Mouse (Mus musculus): ENCODE measurements at regions not wholly inside any gene's neighbourhood (a gene's known extent, or its start where the extent isn't known, plus 50 kb on each side); places are given as distances from the start of the nearest gene placed in this dataset.

DNA sequence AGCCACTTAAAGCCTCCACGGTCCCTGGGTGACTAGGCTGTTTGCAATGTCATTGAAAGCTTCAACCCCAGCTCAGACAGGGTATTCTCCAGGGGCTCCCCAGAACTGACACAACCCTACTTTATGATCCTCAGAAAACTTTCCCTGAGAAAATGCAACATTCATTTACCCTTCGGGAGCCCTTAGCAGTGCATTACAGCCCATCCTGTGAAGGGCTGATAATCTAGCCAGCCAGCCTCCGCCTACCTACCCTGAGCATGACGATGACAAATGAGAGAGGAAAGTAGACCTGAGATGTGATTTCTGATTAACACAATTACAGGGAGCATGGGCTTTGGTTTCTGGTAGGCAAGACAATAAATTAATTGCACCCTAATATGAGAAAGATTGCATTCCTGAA is 212.6 kb upstream of the Hs6st1 start:
- Histone ChIP-seq H3K27ac (ENCODE audit: low read length) (no peak overlapping the region), H3K36me3 (ENCODE audit: insufficient read depth, low read length) (no peaks in the 10 kb centered on the region), H3K9me3 (ENCODE audit: low read length) (no peaks in the 10 kb centered on the region), H3K4me1 (ENCODE audit: insufficient read depth, low read depth, low read length) (no peaks in the 10 kb centered on the region), H3K4me2 (replicated peaks; ENCODE audit: low read depth, low read length) (no peak overlapping the region), H3K27me3 (replicated peaks; ENCODE audit: insufficient read depth, low read length) (no peaks in the 10 kb centered on the region), H3K9ac (replicated peaks; ENCODE audit: low read depth) (no peak overlapping the region), H3K4me3 (ENCODE audit: low read depth, low read length) (no peak overlapping the region)
- WGBS = 77% methylated on average over 4 of the region's 4 CpGs
- DNase-seq (ENCODE audit: low spot score) = no peak
- no peak for TF ChIP-seq CTCF (IDR thresholded peaks at IDR 0.05)
- TF ChIP-seq EP300 (IDR thresholded peaks at IDR 0.05) = no peak
- ATAC-seq = no peak

DNA sequence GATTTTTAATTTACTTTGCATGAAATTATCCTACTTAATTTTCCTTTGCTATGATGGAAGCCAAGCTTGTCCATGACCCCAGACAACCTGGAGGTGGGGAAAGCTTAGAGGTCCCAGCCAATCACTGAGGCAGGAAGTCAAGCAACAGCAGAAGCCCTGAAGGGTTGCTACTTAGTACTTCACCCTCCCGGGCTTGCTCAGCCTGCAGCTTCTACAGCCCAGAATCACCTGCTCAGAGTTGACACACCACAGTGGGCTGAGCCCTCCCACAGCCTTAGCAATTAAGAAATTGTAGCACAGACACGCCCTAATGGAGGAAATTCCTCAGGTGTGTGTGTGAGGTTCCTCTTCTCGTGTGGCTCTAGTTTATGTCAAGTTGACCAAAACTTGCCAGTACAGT is 209.9 kb upstream of the Hs6st1 start:
- ATAC-seq (peak; percentile 58), DNase-seq (ENCODE audit: low spot score) (peak; percentile 12)
- no peaks in the 10 kb centered on the region for H3K27me3 ChIP-seq (replicated peaks; ENCODE audit: insufficient read depth, low read length)
- H3K36me3 ChIP-seq (ENCODE audit: insufficient read depth, low read length) = no peaks in the 10 kb centered on the region
- 46% methylated on average over 3 of the region's 3 CpGs for WGBS
- H3K4me3 ChIP-seq (ENCODE audit: low read depth, low read length) = no peak overlapping the region
- H3K9ac ChIP-seq (replicated peaks; ENCODE audit: low read depth) = no peak overlapping the region
- no peak overlapping the region for H3K27ac ChIP-seq (ENCODE audit: low read length)
- H3K4me1 ChIP-seq (ENCODE audit: insufficient read depth, low read depth, low read length) = no peaks in the 10 kb centered on the region
- no peak overlapping the region for H3K4me2 ChIP-seq (replicated peaks; ENCODE audit: low read depth, low read length)
- H3K9me3 ChIP-seq (ENCODE audit: low read length) = no peaks in the 10 kb centered on the region
- TF ChIP-seq CTCF (IDR thresholded peaks at IDR 0.05) (no peak), EP300 (IDR thresholded peaks at IDR 0.05) (no peak)

DNA sequence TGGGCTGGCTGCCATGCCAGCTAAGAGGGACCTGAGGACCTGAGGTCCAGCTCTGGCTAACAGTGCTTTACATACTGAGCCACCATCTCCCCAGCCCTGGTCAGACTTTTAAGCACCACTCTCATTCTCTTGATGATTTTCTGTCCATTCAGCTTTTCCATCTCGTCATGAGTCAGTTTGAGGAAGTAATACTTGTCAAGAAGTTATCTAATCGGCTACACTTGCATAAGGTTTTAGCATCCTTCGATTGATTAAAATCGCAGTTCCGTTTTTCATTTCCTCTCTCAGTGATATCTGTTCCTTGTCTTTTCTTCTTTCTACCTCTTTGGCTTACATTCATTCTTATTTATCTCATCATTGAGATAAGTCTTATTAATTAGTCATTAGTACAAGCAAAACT is 207.4 kb upstream of the Hs6st1 start:
- TF ChIP-seq CTCF (IDR thresholded peaks at IDR 0.05) (no peak), EP300 (IDR thresholded peaks at IDR 0.05) (no peak)
- 75% methylated on average over 5 of the region's 5 CpGs for WGBS
- Histone ChIP-seq H3K36me3 (ENCODE audit: insufficient read depth, low read length) (no peaks in the 10 kb centered on the region), H3K9ac (replicated peaks; ENCODE audit: low read depth) (no peak overlapping the region), H3K9me3 (ENCODE audit: low read length) (no peaks in the 10 kb centered on the region), H3K4me3 (ENCODE audit: low read depth, low read length) (no peak overlapping the region), H3K27ac (ENCODE audit: low read length) (no peak overlapping the region), H3K4me2 (replicated peaks; ENCODE audit: low read depth, low read length) (no peak overlapping the region), H3K27me3 (replicated peaks; ENCODE audit: insufficient read depth, low read length) (no peaks in the 10 kb centered on the region), H3K4me1 (ENCODE audit: insufficient read depth, low read depth, low read length) (no peaks in the 10 kb centered on the region)
- ATAC-seq = no peak
- DNase-seq (ENCODE audit: low spot score) = peak; percentile 7

DNA sequence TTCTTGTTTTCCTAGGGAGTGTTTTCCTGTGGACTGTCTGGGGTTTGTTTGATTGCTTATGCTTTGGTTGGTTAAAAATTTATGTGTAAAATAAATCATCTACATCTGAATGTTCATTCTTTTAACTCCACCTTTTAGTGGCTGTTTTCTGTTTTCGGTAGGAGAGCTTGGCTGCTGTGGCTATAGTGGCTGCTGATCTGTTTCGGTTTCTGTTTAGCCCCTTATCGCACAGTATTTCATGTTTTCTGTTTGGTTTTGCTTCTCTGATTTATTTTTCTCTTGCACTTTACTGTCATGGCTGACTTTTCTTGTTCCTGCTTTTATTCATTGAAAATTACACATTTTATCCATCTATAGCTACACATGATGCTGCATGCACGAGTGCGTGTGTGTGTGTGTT is 206.0 kb upstream of the Hs6st1 start:
- DNase-seq (ENCODE audit: low spot score) (no peak), ATAC-seq (no peak)
- Histone ChIP-seq H3K36me3 (ENCODE audit: insufficient read depth, low read length) (no peaks in the 10 kb centered on the region), H3K27ac (ENCODE audit: low read length) (no peak overlapping the region), H3K9me3 (ENCODE audit: low read length) (no peaks in the 10 kb centered on the region), H3K4me1 (ENCODE audit: insufficient read depth, low read depth, low read length) (no peaks in the 10 kb centered on the region), H3K4me3 (ENCODE audit: low read depth, low read length) (no peak overlapping the region), H3K9ac (replicated peaks; ENCODE audit: low read depth) (no peak overlapping the region), H3K4me2 (replicated peaks; ENCODE audit: low read depth, low read length) (no peak overlapping the region), H3K27me3 (replicated peaks; ENCODE audit: insufficient read depth, low read length) (no peaks in the 10 kb centered on the region)
- WGBS = 75% methylated on average over 5 of the region's 5 CpGs
- no peak for TF ChIP-seq EP300 (IDR thresholded peaks at IDR 0.05)
- no peak for TF ChIP-seq CTCF (IDR thresholded peaks at IDR 0.05)

DNA sequence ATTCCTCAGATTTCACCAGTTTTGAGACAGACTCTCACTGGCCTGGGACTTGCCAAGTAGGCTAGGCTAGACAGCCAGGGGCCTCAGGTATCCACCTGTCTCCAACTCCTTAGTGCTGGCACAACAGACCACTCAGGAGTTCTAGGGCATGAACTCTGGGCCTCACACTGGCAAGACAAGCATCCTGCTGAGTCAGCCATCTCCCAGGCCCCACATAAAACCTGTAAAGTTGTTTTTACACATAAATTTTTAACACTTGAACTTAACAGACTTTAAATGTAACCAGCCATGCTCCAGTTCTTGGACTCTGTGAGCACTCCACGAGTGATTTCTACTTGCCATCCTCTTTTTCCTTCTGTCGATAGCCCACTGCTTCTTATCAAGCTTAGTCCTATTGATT is 205.5 kb upstream of the Hs6st1 start:
- no peak overlapping the region for H3K4me3 ChIP-seq (ENCODE audit: low read depth, low read length)
- 84% methylated on average over 2 of the region's 2 CpGs for WGBS
- H3K4me1 ChIP-seq (ENCODE audit: insufficient read depth, low read depth, low read length) = no peaks in the 10 kb centered on the region
- H3K27ac ChIP-seq (ENCODE audit: low read length) = no peak overlapping the region
- ATAC-seq = peak; percentile 63
- no peaks in the 10 kb centered on the region for H3K36me3 ChIP-seq (ENCODE audit: insufficient read depth, low read length)
- H3K27me3 ChIP-seq (replicated peaks; ENCODE audit: insufficient read depth, low read length) = no peaks in the 10 kb centered on the region
- H3K9me3 ChIP-seq (ENCODE audit: low read length) = no peaks in the 10 kb centered on the region
- peak; percentile 11 for DNase-seq (ENCODE audit: low spot score)
- no peak for TF ChIP-seq CTCF (IDR thresholded peaks at IDR 0.05)
- TF ChIP-seq EP300 (IDR thresholded peaks at IDR 0.05) = no peak
- H3K4me2 ChIP-seq (replicated peaks; ENCODE audit: low read depth, low read length) = no peak overlapping the region
- H3K9ac ChIP-seq (replicated peaks; ENCODE audit: low read depth) = no peak overlapping the region

DNA sequence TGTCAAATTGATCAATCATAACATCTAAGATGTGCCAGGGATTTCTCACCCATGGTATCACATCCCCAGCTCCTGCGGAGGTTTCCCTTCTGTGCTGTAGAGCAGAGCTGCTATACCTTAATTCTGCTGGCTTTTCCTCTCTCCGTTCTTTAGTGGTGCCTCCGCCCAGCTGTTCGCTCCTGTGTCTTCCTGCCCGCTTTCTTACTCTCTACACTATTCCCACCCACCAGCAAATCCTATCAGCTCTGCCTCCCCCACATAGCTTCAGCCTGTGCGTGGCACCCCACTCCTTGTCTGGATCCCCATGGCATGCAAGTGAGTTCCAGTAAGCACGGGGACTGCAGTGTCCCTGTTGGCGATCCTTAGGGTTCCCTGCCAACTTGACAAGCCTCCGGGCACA is 204.0 kb upstream of the Hs6st1 start:
- Histone ChIP-seq H3K4me1 (ENCODE audit: insufficient read depth, low read depth, low read length) (no peaks in the 10 kb centered on the region), H3K4me3 (ENCODE audit: low read depth, low read length) (no peak overlapping the region), H3K9ac (replicated peaks; ENCODE audit: low read depth) (no peak overlapping the region), H3K36me3 (ENCODE audit: insufficient read depth, low read length) (no peaks in the 10 kb centered on the region), H3K9me3 (ENCODE audit: low read length) (no peaks in the 10 kb centered on the region), H3K4me2 (replicated peaks; ENCODE audit: low read depth, low read length) (no peak overlapping the region), H3K27ac (ENCODE audit: low read length) (no peak overlapping the region), H3K27me3 (replicated peaks; ENCODE audit: insufficient read depth, low read length) (no peaks in the 10 kb centered on the region)
- ATAC-seq = no peak
- DNase-seq (ENCODE audit: low spot score) = no peak
- TF ChIP-seq EP300 (IDR thresholded peaks at IDR 0.05) (no peak), CTCF (IDR thresholded peaks at IDR 0.05) (no peak)
- WGBS = 78% methylated on average over 9 of the region's 9 CpGs

DNA sequence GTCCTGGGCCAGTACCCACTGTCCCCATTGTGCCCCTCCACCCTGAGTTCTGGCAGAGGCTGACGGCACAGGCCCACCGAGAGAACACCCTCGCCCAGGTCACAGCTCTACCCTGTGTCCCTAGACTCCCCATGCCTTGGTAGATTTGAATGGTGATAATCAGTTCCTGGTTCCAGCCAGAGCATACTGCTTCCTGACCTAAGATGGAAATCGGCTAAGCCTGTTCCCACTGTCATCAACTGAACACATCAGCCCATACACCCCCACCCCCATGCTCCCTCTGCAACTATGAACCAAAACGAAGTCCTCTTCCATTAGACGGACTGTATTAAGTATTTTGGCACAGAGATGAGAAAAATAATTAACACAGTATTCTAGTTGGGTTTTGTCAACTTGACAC is 202.9 kb upstream of the Hs6st1 start:
- H3K36me3 ChIP-seq (ENCODE audit: insufficient read depth, low read length) = no peaks in the 10 kb centered on the region
- ATAC-seq (no peak), DNase-seq (ENCODE audit: low spot score) (no peak)
- H3K27me3 ChIP-seq (replicated peaks; ENCODE audit: insufficient read depth, low read length) = no peaks in the 10 kb centered on the region
- H3K27ac ChIP-seq (ENCODE audit: low read length) = no peak overlapping the region
- no peaks in the 10 kb centered on the region for H3K4me1 ChIP-seq (ENCODE audit: insufficient read depth, low read depth, low read length)
- H3K4me2 ChIP-seq (replicated peaks; ENCODE audit: low read depth, low read length) = no peak overlapping the region
- no peak for TF ChIP-seq EP300 (IDR thresholded peaks at IDR 0.05)
- no peak for TF ChIP-seq CTCF (IDR thresholded peaks at IDR 0.05)
- H3K9ac ChIP-seq (replicated peaks; ENCODE audit: low read depth) = no peak overlapping the region
- no peak overlapping the region for H3K4me3 ChIP-seq (ENCODE audit: low read depth, low read length)
- H3K9me3 ChIP-seq (ENCODE audit: low read length) = no peaks in the 10 kb centered on the region
- 86% methylated on average over 6 of the region's 6 CpGs for WGBS
